Mouse (Mus musculus) natural killer cell, adult 2 months (primary cell): ENCODE measurements around the gene Myo3b.

Source experiments
- DNase-seq, 2 experiments: peaks; one replicate each; pipeline ENCODE4 v3.0.0; 2022; ENCODE audit warnings: low spot score in 2 of 2

Myo3b gene

GRCm38 (mm10) chr2:70065729-70066300 lies 26.9 kb downstream of the Myo3b start:
- DNase-seq: no peak

GRCm38 (mm10) chr2:70066338-70067022 lies 27.6 kb downstream of the Myo3b start:
- no peak for DNase-seq

- no peak for DNase-seq
These were observed 30.9 kb downstream of the Myo3b start for GRCm38 (mm10) chr2:70069861-70070260.

- DNase-seq: no peak
These were observed 44.6 kb downstream of the Myo3b start for GRCm38 (mm10) chr2:70083444-70084020.

- DNase-seq: peak; percentile 35 to 68
These were observed 52.3 kb downstream of the Myo3b start for GRCm38 (mm10) chr2:70091261-70091660.

GRCm38 (mm10) chr2:70091801-70092522 lies 53.0 kb downstream of the Myo3b start:
- peak; percentile 32 to 64 for DNase-seq

- DNase-seq: peak; percentile 18 to 71
These were observed 53.7 kb downstream of the Myo3b start for GRCm38 (mm10) chr2:70092665-70093064.

GRCm38 (mm10) chr2:70094446-70094845 lies 55.5 kb downstream of the Myo3b start:
- DNase-seq: no peak

GRCm38 (mm10) chr2:70097229-70098095 lies 58.5 kb downstream of the Myo3b start:
- no peak for DNase-seq

- DNase-seq: no peak
These were observed 60.5 kb downstream of the Myo3b start for GRCm38 (mm10) chr2:70099459-70099858.

GRCm38 (mm10) chr2:70105286-70106030 lies 66.5 kb downstream of the Myo3b start:
- DNase-seq: no peak

- no peak for DNase-seq
These were observed 70.1 kb downstream of the Myo3b start for GRCm38 (mm10) chr2:70109010-70109409.

GRCm38 (mm10) chr2:70113798-70114782 lies 75.2 kb downstream of the Myo3b start:
- DNase-seq: no peak

- no peak for DNase-seq
These were observed 79.7 kb downstream of the Myo3b start for GRCm38 (mm10) chr2:70118376-70119264.

- no peak for DNase-seq
These were observed 80.3 kb downstream of the Myo3b start for GRCm38 (mm10) chr2:70119265-70119663.

GRCm38 (mm10) chr2:70126330-70126729 lies 87.4 kb downstream of the Myo3b start:
- DNase-seq: no peak

GRCm38 (mm10) chr2:70126783-70127182 lies 87.9 kb downstream of the Myo3b start:
- peak; percentile 61 to 76 for DNase-seq

- no peak for DNase-seq
These were observed 88.6 kb downstream of the Myo3b start for GRCm38 (mm10) chr2:70127351-70128148.
